Mouse (Mus musculus) intestine, postnatal 0 days (tissue): ENCODE measurements around the gene Syt16. TPM values are rescaled to one million over a fixed set of nuclear protein-coding genes. Genes with fewer than 3 reads are reported as not detected.

Experiments used
- ATAC-seq: fragments of 200-750 bp; cut with Nextera tagmentation; 2 replicates; pipeline ENCODE4 v1.8.0; 2017; ENCODE audit warnings: mild to moderate bottlenecking, moderate TSS enrichment, moderate library complexity
- H3K27ac ChIP-seq: fragments of 300-500 bp; sonication (generic); 2 replicates; pipeline ENCODE4 v1.5.1; 2014; ENCODE audit warnings: mild to moderate bottlenecking, low read depth, low read length, moderate library complexity
- H3K27me3 ChIP-seq: fragments of 300-500 bp; sonication (generic); replicated peaks from 2 replicates; pipeline ENCODE4 v1.6.1; 2014; ENCODE audit warnings: low read length, mixed read lengths; ENCODE audit not compliant: control insufficient read depth, insufficient read depth
- H3K36me3 ChIP-seq: fragments of 300-500 bp; sonication (generic); 2 replicates; pipeline ENCODE4 v1.6.1; 2014; ENCODE audit warnings: mild to moderate bottlenecking, moderate library complexity; ENCODE audit not compliant: control insufficient read depth, insufficient read depth
- H3K4me1 ChIP-seq: fragments of 300-500 bp; sonication (generic); replicated peaks from 2 replicates; pipeline ENCODE4 v1.6.1; 2014; ENCODE audit warnings: antibody characterized with exemption, low read length, mixed read lengths; ENCODE audit not compliant: control insufficient read depth, insufficient read depth
- H3K4me2 ChIP-seq: fragments of 300-500 bp; sonication (generic); replicated peaks from 2 replicates; pipeline ENCODE4 v1.6.1; 2014; ENCODE audit warnings: low read depth, mild to moderate bottlenecking, moderate library complexity
- H3K4me3 ChIP-seq: fragments of 300-500 bp; sonication (generic); 2 replicates; pipeline ENCODE4 v1.5.1; 2014; ENCODE audit warnings: low read depth, low read length
- H3K9ac ChIP-seq: fragments of 300-500 bp; sonication (generic); 2 replicates; pipeline ENCODE4 v1.6.1; 2014; ENCODE audit warnings: mild to moderate bottlenecking, low read depth, low read length
- H3K9me3 ChIP-seq: fragments of 300-500 bp; sonication (generic); 2 replicates; pipeline ENCODE4 v1.6.1; 2016; ENCODE audit warnings: mixed run types; ENCODE audit not compliant: control insufficient read depth
- CTCF ChIP-seq: sonication (generic); IDR thresholded peaks from 2 replicates; pipeline ENCODE4 v1.5.1; 2016; ENCODE audit warnings: low read depth, mild to moderate bottlenecking, control low read depth, antibody characterized with exemption, moderate library complexity
- WGBS: fragments of 180-500 bp; shearing (Covaris S2); extraction: QIAGEN DNeasy Blood & Tissue Kit; methylation state at CpG from one replicate; pipeline ENCODE4 v1.1.7; 2014; 5-methylcytosine and 5-hydroxymethylcytosine counted together
- polyA plus RNA-seq: library from polyadenylated mRNA; unstranded; fragments of >200 nt; fragmentation: Nextera tagmentation; extraction: Ambion mirVana; gene quantifications from 2 replicates; pipeline ENCODE4 v1.2.1, GENCODE M21; 2015

Syt16 gene
- polyA plus RNA-seq, 1 experiment from 2014 or later: 1.2 TPM

DNA sequence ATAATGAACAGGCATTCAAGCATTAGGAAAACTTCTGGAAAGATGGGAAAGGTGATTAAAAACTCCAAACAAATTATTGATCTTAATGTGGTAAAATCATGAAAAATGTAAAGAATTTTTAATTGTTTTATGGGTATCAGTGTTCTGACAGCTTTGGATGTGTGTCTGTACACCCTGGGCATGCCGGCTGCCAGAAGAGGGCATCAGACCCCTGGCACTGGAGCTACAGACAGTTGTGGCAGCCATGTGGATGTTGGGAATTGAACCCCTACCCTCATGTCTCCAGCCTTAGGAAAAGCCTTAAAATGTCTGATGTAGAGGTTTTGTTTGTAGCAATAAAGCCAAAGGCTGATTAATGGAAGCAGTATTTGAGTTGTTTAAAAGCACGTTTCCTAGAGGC, 27.5 kb downstream of the Syt16 start:
- no peaks in the 10 kb centered on the region for H3K36me3 ChIP-seq
- TF ChIP-seq CTCF: peak; percentile 32
- H3K27me3 ChIP-seq: no peaks in the 10 kb centered on the region
- H3K9ac ChIP-seq: no peak overlapping the region
- no peak overlapping the region for H3K4me3 ChIP-seq
- H3K4me1 ChIP-seq: no peaks in the 10 kb centered on the region
- H3K27ac ChIP-seq: no peak overlapping the region
- ATAC-seq: no peak
- WGBS: 82% methylated on average over 2 of the region's 2 CpGs
- H3K4me2 ChIP-seq: no peak overlapping the region
- H3K9me3 ChIP-seq: no peaks in the 10 kb centered on the region

GRCm38 (mm10) chr12:74043225-74043624, 45.8 kb downstream of the Syt16 start:
- Histone ChIP-seq H3K4me3 (no peak overlapping the region), H3K9ac (no peak overlapping the region), H3K4me2 (no peak overlapping the region), H3K4me1 (no peaks in the 10 kb centered on the region), H3K27me3 (no peaks in the 10 kb centered on the region; the same call in 1 of the 2 replicates), H3K27ac (no peak overlapping the region), H3K9me3 (no peaks in the 10 kb centered on the region), H3K36me3 (no peaks in the 10 kb centered on the region)
- TF ChIP-seq CTCF: no peak
- no peak for ATAC-seq
- WGBS: 88% methylated on average over 5 of the region's 5 CpGs

DNA sequence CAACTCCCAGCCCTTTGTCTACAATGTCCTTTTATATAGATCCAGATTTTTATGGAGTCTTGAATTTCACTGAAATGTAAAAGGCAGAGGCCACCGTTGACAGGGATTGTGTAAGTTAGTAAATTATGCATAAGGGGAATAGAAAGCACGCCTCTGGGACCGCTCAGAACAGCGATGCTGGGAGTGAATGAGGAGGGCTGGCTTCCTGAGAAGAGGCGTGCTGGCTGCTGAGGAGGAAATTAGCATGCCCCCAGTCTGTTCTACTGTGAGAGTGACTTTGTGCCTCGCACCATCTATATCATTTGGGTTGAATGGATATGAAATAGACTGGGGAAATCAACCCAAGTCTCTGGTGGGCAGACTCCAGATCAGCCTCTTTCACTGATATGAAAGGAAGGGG, 46.3 kb downstream of the Syt16 start:
- Histone ChIP-seq H3K4me2 (no peak overlapping the region), H3K9ac (no peak overlapping the region), H3K4me3 (no peak overlapping the region), H3K36me3 (no peaks in the 10 kb centered on the region), H3K9me3 (no peaks in the 10 kb centered on the region), H3K4me1 (no peaks in the 10 kb centered on the region), H3K27me3 (no peaks in the 10 kb centered on the region; the same call in 1 of the 2 replicates), H3K27ac (no peak overlapping the region)
- ATAC-seq: no peak
- 63% methylated on average over 6 of the region's 6 CpGs for WGBS
- no peak for TF ChIP-seq CTCF

DNA sequence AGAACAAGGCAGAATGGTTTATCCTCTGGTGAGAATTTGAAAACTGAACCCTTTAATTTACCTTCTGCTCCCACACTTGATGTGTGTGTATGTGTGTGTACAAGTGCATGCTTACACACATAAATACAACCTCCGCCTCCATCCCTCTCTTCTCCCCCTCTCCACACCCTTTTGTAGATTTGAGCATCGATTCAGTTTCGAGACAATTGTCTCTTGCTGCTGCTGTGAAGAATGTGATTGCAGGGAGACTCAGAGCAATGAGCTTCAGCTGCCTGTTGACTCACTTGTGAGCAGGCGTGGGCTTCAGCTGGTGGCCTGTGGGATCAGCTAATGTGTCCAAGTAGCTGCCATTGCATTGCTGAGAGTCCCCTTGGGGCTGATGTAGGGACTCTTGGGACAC, 46.8 kb downstream of the Syt16 start:
- Histone ChIP-seq H3K9ac (no peak overlapping the region), H3K27ac (no peak overlapping the region), H3K27me3 (no peaks in the 10 kb centered on the region; the same call in 1 of the 2 replicates), H3K4me3 (no peak overlapping the region), H3K9me3 (no peaks in the 10 kb centered on the region), H3K4me2 (no peak overlapping the region), H3K36me3 (no peaks in the 10 kb centered on the region), H3K4me1 (no peaks in the 10 kb centered on the region)
- no peak for ATAC-seq
- no peak for TF ChIP-seq CTCF
- 91% methylated on average over 4 of the region's 4 CpGs for WGBS

DNA sequence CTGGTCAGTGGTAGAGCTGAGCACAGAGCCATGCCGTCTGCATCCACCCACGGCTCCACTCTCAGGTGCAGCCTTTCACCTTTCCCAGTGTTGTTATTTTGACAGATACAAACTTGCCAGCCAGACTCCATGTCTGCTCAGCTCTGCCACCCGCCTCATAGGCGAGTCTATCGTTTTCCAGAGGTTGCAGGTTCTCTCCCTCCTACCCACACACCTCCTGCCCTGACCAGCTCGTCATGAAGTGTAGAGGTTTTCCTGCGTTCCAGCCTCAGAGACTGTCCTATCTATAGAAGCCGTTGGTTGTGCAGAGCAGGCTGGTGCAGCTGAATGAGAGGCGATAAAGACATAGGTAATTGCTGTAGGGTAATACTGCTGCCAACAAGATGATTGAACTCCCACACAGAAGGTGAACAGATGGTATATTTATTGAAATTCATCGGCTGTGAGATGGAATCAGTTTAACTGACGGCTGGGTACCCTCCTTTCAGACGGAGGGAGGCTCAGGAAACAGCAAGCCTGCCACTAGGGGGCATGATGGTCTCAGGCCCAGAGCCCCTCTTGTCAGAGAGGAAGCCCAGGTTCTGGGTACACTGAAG, 58.0 kb downstream of the Syt16 start:
- ATAC-seq: no peak
- TF ChIP-seq CTCF: peak; percentile 78
- Histone ChIP-seq H3K4me2 (no peak overlapping the region), H3K4me3 (no peak overlapping the region), H3K9me3 (no peaks in the 10 kb centered on the region), H3K27me3 (no peaks in the 10 kb centered on the region), H3K9ac (no peak overlapping the region), H3K36me3 (no peaks in the 10 kb centered on the region), H3K4me1 (no peaks in the 10 kb centered on the region), H3K27ac (no peak overlapping the region)
- WGBS: 51% methylated on average over 12 of the region's 12 CpGs

DNA sequence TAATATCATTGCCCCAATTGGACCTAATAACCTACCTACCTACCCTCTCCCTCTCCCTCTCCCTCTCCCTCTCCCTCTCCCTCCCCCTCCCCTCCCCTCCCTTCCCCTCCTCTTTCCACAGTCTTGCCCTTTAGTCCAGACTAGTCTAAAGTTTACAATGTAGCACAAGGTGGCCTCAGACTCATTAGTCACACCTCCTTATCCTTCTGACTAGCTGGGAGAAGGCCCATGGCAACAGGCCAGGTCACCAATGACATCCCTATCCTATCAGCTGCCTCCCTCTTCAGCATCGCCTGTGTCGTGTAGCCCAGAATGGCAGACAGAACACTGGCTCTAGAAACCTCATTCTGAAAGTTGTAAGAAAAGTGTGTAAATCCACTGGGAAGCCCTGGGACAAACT, 58.7 kb downstream of the Syt16 start:
- Histone ChIP-seq H3K4me3 (no peak overlapping the region), H3K4me1 (no peaks in the 10 kb centered on the region), H3K9ac (no peak overlapping the region), H3K36me3 (no peaks in the 10 kb centered on the region), H3K4me2 (no peak overlapping the region), H3K9me3 (no peaks in the 10 kb centered on the region), H3K27ac (no peak overlapping the region), H3K27me3 (no peaks in the 10 kb centered on the region)
- 58% methylated on average over 2 of the region's 2 CpGs for WGBS
- peak; percentile 78 for ATAC-seq
- TF ChIP-seq CTCF: no peak

DNA sequence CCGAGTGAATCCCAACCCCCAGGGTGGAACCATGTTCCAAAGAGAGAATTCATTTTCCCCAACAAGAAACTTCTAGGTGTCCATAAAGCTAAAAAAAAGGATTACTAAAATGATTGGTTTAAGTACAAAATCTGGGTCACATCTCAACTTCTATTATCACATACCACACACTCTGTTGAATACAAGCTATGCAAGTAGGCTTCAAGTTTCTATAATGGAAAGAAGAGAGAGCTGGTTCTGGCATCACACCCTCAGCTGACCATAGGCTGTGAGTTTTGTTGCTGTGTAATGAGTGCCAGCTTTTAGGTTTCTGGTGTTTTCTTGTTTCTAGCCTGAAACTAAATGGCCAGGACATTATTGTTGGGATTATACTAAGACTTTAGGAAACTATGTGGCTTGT, 65.1 kb downstream of the Syt16 start:
- 94% methylated on average over 1 of the region's 1 CpGs for WGBS
- no peak for TF ChIP-seq CTCF

More for the DNA sequence above, 65.1 kb downstream of the Syt16 start:
- H3K9ac ChIP-seq: no peak overlapping the region
- no peaks in the 10 kb centered on the region for H3K27me3 ChIP-seq
- H3K4me3 ChIP-seq: no peak overlapping the region
- H3K36me3 ChIP-seq: no peaks in the 10 kb centered on the region
- no peak for ATAC-seq
- no peak overlapping the region for H3K4me2 ChIP-seq
- no peaks in the 10 kb centered on the region for H3K4me1 ChIP-seq
- H3K27ac ChIP-seq: no peak overlapping the region
- H3K9me3 ChIP-seq: no peaks in the 10 kb centered on the region
